Mouse (Mus musculus): ENCODE results near the gene Snx7.

DNA sequence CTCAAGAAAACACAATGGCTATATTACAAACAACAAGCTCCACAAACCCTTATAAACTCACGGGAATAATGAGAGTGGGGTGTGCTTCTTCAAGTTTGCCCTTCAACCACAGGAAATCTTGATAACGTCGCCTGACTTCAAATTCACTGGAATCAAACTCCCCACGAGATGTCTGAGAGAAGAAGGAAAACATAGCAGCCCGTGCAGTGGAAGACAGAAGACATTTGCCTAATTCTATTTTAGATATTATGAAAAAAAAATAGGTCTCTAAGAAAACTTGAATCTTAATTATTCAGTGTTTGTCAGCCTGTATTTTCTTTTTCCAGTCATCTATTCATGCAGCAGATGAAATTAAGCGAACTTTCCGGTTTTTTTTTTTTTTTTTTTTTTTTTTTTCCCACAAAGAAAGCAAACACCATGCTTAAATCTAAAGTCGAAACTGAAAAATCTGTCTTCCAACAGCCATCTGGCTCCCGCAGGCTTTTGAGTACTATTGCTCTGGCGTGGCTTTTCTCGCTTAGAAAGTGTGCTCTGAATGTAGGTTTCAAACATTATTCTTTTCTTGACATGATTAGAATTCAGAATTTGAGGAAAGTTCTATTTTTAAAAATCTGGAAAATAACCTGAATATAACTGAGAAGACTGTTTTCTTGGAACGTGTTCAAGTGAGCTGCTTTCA is 28.7 kb downstream of the Snx7 start:
- TF ChIP-seq CTCF (IDR thresholded peaks at IDR 0.05; ENCODE audit: control insufficient read depth, insufficient read depth, insufficient read length), result no peak
- no peak for TF ChIP-seq USF1 (IDR thresholded peaks at IDR 0.05; ENCODE audit: low read depth)
- TF ChIP-seq MYOG (IDR thresholded peaks at IDR 0.05; ENCODE audit: control insufficient read depth, extremely low read depth, insufficient read length), result no peak
- TF ChIP-seq MAX (IDR thresholded peaks at IDR 0.05), result no peak
